Mouse (Mus musculus) left cerebral cortex, adult 18-20 months (tissue): ENCODE measurements around the gene Cops4. TPM values are rescaled to one million over a fixed set of nuclear protein-coding genes. Genes with fewer than 3 reads are reported as not detected.

Experiments
- DNase-seq, 2 experiments: peaks; one replicate each; pipeline ENCODE4 v3.0.0; 2021 to 2022; ENCODE audit warnings: low spot score in 2 of 2, mixed read lengths in 1 of 2
- microRNA-seq, 2 experiments: library from miRNA; unstranded; fragments of <30 nt; microRNA quantifications; one replicate each; pipeline ENCODE4 v1.2.0; 2021
- total RNA-seq, 2 experiments: library from RNA; stranded (reverse); gene quantifications; 2 replicates each; pipeline ENCODE4 v1.2.3; 2021

Cops4 gene
- total RNA-seq, 2 experiments from 2014 or later = 84.4 to 85.3 TPM

DNA sequence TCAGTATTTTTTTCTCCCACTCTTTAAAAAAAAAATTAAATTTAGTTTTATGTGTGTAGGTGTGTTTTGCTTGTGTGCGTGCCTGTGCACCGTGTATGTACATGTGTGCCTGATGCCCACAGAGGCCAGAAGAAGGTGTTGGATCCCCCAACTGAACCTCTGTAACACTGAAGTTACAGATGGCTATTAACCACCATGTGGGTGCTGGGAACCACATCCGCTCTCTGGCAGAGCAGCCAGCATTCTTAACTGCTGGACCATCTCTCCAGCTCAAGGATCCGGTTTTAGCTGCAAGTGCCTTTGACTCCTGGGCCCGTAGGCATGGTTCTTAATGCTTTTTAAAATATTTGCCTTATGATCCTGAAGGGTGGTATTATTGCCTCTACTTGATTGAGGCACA, 55.1 kb downstream of the Cops4 start:
- no peak for DNase-seq

DNA sequence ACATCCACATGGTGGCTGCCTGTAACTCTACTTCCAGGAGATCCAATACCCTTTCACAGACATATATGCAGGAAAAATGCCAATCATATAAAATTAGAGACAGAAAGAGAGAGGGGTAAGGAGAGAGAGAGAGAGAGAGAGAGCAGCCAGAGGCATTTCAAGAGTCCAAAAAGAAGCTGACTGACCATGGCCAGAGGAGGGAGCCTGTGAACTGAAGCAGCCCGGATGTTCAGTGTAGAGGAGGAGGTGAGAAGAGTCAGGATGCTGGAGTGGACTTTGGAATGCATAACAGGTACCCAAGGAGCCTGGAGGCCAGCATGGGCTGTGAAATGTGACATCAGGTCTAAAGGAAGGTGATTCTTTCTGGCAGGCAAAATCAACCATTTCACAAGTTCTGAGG, 56.7 kb downstream of the Cops4 start:
- no peak for DNase-seq

DNA sequence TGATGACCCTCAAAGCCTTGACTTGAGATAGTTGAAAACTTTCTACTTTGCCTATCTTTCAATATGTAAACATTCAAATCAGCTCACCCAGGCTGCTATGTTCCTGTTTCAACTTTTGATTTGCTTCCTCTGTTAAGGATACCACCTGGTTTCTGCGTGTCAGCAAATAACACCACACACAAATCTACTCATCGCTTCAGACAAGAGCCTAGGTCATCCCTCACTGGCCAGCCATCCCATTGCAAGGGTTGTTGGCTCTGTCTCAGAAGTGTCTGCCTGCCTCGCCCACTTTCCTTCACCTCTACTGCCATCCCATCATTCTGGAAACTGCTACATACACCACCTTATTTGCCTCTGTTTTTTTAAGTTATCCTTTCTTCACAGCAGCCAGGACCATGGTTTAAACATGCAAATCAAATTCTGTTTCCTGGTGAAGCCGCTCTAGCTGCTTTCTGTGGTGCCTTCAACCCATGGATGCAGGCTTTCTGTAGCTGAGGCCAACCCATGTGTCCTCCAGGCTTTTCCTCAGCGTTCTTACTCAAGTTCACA, 60.8 kb downstream of the Cops4 start:
- DNase-seq = no peak

DNA sequence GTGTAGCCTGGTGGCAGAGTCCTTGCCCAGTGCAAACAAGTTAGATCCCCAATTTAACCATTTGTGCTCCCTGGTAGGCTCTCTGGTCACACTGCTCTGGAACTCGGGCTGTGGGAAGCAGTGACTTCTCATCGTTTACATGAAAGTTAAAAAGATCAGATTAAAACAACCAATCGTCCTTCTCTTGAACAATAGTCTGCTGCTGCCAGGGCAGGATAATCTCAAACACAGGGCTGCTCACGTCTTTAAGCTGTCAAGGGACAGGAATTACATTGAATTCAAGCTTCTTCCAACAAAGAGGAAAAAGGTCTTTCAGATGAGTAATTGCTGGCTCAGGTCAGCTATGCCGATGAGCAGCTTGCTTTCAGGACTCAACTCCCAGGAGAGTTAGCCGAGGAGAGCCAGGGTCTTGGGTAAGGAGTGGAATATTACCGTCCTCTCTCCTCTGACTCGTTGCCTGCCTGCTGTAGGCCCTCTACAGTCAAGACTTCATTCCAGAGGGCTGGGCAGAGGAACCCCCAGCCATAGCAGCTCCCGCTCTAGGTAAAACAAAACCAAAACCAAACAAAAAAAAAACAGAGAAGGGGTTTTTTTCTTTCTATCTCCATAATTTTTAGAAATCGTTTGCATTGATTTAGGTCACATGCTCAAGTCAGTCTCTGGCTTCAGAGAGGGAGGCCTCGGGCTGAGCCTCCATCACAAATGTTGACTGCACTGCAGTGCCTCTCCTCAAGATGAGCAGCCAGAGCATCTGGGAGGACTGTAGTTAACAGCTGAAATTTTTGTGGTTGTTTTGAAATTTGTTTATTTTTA, 63.7 kb downstream of the Cops4 start:
- no peak for DNase-seq

DNA sequence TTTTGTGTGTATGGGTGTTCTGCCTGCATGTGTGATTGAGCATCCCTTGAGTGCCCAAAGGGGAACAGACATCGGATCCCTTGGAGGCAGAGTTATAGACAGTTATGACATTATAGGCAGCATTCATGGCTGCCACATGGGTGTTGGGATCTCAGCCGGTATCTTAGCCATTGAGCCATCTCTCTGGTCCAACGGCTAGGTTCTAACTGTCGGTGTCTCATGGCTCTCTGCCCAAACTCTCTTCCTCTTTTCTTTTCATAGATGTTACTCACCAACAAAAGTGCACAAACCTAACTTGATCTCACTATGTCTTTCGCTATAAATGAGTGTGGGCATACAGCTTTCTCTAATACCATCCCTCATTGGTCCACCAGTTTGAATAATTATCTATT, 64.3 kb downstream of the Cops4 start:
- no peak for DNase-seq

DNA sequence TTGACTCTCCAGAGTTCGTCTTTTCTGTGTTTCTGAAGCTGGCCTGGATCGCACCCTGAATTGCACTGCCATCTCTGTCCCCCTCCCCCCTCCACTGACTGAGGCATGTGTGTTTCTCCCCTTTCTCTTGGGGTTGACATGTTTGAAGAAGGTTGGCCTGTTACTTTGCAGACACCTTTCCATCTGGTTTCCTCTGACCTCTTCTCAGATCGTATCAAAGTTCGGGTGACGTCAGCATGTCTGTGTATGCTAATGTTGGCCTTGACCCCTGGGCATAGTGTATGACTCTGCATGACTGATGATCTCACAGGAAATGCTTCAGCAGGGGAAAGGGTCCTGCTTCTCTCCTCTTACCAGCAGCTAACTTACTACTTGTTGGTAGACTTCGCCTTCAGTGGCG, 65.0 kb downstream of the Cops4 start:
- DNase-seq = no peak

DNA sequence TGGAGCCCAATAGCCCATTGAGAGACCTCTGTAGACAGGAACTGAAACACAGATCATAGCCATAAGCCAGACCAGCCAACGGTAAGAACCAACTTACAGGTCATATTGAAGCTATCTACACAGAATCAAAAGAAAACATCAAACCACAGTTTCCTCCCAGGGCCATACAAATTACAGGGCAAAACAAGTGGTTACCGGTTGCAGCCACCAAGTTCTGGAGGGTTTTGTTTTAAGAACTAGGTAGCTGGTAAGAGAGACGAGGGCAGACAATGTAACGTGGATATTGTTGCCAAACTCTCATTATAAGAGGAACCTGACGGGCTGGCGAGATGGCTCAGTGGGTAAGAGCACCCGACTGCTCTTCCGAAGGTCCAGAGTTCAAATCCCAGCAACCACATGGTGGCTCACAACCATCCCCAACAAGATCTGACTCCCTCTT, 67.1 kb downstream of the Cops4 start:
- no peak for DNase-seq

DNA sequence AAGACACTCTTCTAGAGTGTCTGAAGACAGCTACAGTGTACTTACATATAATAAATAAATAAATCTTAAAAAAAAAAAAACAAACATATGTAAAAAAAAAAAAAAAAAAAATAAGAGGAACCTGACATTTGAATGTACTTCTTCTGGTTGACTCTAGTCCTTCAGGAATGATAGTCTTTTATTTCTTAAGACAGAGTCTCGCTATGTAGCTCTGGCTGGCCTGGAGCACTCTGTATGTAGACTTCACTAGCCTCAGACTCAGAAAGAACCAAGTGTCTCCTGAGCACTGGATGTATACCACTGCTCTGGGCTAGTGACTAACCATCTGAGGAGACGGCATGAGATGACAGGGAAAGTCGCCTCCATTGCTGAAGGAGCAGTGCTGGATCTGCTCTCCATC, 67.5 kb downstream of the Cops4 start:
- no peak for DNase-seq

DNA sequence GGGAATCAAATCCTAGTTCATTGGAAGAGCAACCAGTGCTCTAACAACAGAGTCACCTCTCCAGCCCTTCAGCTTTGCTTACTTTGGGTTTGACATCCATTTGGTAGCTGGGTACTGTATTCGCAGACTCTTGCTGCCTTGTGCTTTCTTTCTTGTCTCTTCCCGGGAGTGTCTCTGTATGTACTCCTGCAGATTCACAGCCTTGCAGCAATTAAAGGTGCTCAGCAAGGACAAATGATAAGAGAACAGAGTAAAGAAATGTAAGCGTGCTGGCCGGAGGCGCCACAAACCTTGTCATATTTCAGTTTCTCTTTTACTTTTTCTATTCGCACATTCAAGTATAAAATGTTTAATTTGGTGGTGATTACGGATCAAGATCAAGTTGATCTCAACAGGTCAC, 69.0 kb downstream of the Cops4 start:
- no peak for DNase-seq

DNA sequence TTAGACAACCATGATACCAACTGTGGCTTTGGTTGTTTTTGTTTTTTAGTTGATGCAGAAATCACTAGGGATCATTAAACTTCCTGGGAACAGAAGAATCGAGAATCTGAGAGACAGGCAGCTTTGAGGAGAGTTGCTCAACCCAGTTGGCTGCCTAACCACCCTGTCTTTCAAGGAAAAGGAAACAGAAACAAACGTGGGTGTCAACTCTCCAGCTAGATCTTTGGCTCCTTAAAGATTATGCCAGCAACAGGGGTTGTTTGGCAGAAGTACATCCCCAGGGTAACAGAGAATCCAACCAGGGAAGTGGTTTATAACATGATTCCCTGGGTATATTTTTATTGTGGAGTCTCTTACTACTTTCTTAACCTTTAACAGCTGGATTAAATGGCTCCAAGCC, 69.5 kb downstream of the Cops4 start:
- DNase-seq = no peak

DNA sequence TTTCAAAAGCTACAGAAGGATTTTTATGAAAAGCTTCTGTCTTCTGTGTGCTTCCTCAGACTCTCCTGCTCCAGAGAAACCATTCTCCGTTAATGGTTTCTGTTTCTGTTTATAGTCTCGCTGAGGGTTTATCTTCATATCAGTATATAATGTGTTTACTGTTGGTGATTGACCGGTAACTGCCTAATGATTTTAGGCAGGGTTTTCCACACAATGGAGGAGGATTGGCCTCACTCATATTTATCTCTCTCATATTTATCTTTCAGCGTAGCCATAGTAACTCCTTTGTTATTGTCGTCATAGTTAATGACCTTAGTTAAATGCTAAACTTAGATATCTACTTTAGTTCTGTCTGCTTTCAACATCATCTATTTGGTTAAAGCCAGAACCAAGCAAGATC, 72.4 kb downstream of the Cops4 start:
- DNase-seq = no peak

DNA sequence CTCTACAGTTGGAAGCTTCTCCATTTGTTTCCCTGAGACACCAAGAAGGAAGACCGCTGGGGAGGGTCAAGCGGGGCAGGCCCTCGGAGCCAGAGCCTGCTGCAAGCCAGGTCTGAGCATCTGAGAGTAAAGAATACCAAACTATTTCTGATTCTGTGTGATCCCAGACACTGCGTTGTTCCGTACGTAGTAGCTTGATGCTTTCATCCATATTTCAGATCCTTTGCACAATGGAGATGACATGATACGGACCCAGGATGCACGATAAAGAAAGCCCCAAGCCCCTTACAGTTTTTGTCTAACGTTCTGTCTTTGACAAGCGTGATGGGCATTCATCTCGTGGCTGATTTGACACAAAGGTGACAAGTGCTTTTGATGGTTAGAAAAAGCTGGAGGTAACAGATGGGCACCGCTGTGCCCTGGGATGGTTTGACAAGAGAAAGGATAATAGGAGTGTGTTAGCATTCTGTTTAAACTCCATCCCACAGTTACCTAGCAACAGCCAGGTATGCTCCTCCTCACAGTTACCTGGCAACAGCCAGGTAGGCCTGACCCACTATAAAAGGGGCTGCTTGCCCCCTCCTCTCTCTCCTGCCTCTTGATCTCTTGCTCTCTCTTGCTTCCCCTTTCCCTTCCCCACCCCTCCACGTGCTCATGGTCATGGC, 76.8 kb downstream of the Cops4 start:
- no peak for DNase-seq

DNA sequence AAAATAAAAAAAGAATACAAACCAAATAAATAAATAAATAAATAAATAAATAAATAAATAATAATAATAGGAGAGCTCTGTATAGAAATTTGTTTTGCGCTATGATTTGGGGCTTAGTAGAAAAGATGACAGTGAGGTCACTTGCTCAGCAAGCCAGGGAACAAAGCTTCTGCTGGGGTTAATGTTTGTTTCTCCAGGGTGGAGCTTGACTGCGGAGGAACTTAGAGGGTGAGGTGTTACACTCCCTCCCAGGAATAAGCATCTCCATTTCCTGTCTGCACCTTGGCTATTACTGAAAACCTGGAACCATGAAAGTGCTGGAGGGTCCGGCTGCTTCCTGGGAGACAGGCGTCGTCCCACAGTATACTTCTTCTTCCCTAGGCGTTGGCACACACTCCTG, 77.9 kb downstream of the Cops4 start:
- DNase-seq = no peak

Small RNAs within 50 kb of the gene (microRNA-seq; reads per million reads assigned to microRNA genes)
- gene Gm23222 = 0 reads per million in 2 experiments

Other genes with a start within 250 kb of the Cops4 start
- gene Sec31a, start 102.1 kb upstream of the Cops4 start, total RNA-seq = 100 to 1,000 TPM; 113 to 116 TPM
- 10 to 100 TPM; 24.7 to 24.8 TPM for gene Lin54, start 17.7 kb upstream of the Cops4 start, total RNA-seq
- under 1 TPM in 1 of 2 experiments, not detected in 1; 0.53 TPM for gene Plac8, start 53.9 kb downstream of the Cops4 start, total RNA-seq
- gene Coq2, start 156.8 kb downstream of the Cops4 start, total RNA-seq = 10 to 100 TPM; 77.1 to 79.6 TPM
- 1 to 10 TPM; 1.2 to 1.9 TPM for gene Hpse, start 201.4 kb downstream of the Cops4 start, total RNA-seq